Mouse (Mus musculus): ENCODE measurements around the gene Glb1.

Glb1 gene

GRCm38 (mm10) chr9:114471892-114472291 lies 71.0 kb downstream of the Glb1 start:
- in situ Hi-C loops (cut with MboI; ENCODE audit: unreplicated experiment in 2 of 2): no loop called here

- in situ Hi-C loops (cut with MboI; ENCODE audit: unreplicated experiment in 2 of 2): loop anchor here in 1 of 2 experiments (25.0 kb wide), 1 partner anchor 490 kb away; no protein-coding TSS in a partner anchor
These were observed 76.1 kb downstream of the Glb1 start for GRCm38 (mm10) chr9:114477019-114477418.

- in situ Hi-C loops (cut with MboI; ENCODE audit: unreplicated experiment in 2 of 2): loop anchor here in 1 of 2 experiments (25.0 kb wide), 1 partner anchor 494 kb away; no protein-coding TSS in a partner anchor
These were observed 80.1 kb downstream of the Glb1 start for GRCm38 (mm10) chr9:114480940-114481339.

- in situ Hi-C loops (cut with MboI; ENCODE audit: unreplicated experiment in 2 of 2): loop anchor here in 1 of 2 experiments (25.0 kb wide), 1 partner anchor 497 kb away; no protein-coding TSS in a partner anchor
These were observed 83.9 kb downstream of the Glb1 start for GRCm38 (mm10) chr9:114484771-114485170.

GRCm38 (mm10) chr9:114486808-114487207 lies 85.9 kb downstream of the Glb1 start:
- in situ Hi-C loops (cut with MboI; ENCODE audit: unreplicated experiment in 2 of 2): loop anchor here in 1 of 2 experiments (25.0 kb wide), 1 partner anchor 500 kb away; no protein-coding TSS in a partner anchor

- in situ Hi-C loops (cut with MboI; ENCODE audit: unreplicated experiment in 2 of 2): loop anchor here in 1 of 2 experiments (25.0 kb wide), 1 partner anchor 500 kb away; no protein-coding TSS in a partner anchor
These were observed 86.8 kb downstream of the Glb1 start for GRCm38 (mm10) chr9:114487481-114488258.

GRCm38 (mm10) chr9:114496469-114496868 lies 95.6 kb downstream of the Glb1 start:
- in situ Hi-C loops (cut with MboI; ENCODE audit: unreplicated experiment in 2 of 2): loop anchor here (5.0 to 25.0 kb wide), 3 partner anchors 172 to 509 kb away; no protein-coding TSS in a partner anchor

- in situ Hi-C loops (cut with MboI; ENCODE audit: unreplicated experiment in 2 of 2): loop anchor here (5.0 to 25.0 kb wide), 3 partner anchors 173 to 511 kb away; no protein-coding TSS in a partner anchor
These were observed 97.3 kb downstream of the Glb1 start for GRCm38 (mm10) chr9:114498218-114498617.

- in situ Hi-C loops (cut with MboI; ENCODE audit: unreplicated experiment in 2 of 2): loop anchor here (5.0 to 25.0 kb wide), 3 partner anchors 175 to 513 kb away; no protein-coding TSS in a partner anchor
These were observed 99.1 kb downstream of the Glb1 start for GRCm38 (mm10) chr9:114499783-114500515.

GRCm38 (mm10) chr9:114501111-114501510 lies 100.2 kb downstream of the Glb1 start:
- in situ Hi-C loops (cut with MboI; ENCODE audit: unreplicated experiment in 2 of 2): no loop called here

GRCm38 (mm10) chr9:114501913-114502312 lies 101.0 kb downstream of the Glb1 start:
- in situ Hi-C loops (cut with MboI; ENCODE audit: unreplicated experiment in 2 of 2): no loop called here

- in situ Hi-C loops (cut with MboI; ENCODE audit: unreplicated experiment in 2 of 2): no loop called here
These were observed 102.0 kb downstream of the Glb1 start for GRCm38 (mm10) chr9:114502711-114503427.

GRCm38 (mm10) chr9:114504816-114505215 lies 103.9 kb downstream of the Glb1 start, which contains the start of gene Ccr4:
Ccr4 (minus strand) TSS chr9:114504916.
- in situ Hi-C loops (cut with MboI; ENCODE audit: unreplicated experiment in 2 of 2): no loop called here

GRCm38 (mm10) chr9:114506564-114506963 lies 105.7 kb downstream of the Glb1 start:
- in situ Hi-C loops (cut with MboI; ENCODE audit: unreplicated experiment in 2 of 2): no loop called here

GRCm38 (mm10) chr9:114507421-114507820 lies 106.5 kb downstream of the Glb1 start:
- in situ Hi-C loops (cut with MboI; ENCODE audit: unreplicated experiment in 2 of 2): no loop called here

- in situ Hi-C loops (cut with MboI; ENCODE audit: unreplicated experiment in 2 of 2): no loop called here
These were observed 108.9 kb downstream of the Glb1 start for GRCm38 (mm10) chr9:114509785-114510184.

GRCm38 (mm10) chr9:114512831-114513230 lies 112.0 kb downstream of the Glb1 start:
- in situ Hi-C loops (cut with MboI; ENCODE audit: unreplicated experiment in 2 of 2): no loop called here

GRCm38 (mm10) chr9:114515364-114515763 lies 114.5 kb downstream of the Glb1 start, which contains the start of gene C130032M10Rik:
C130032M10Rik (plus strand) TSS chr9:114515697.
- in situ Hi-C loops (cut with MboI; ENCODE audit: unreplicated experiment in 2 of 2): no loop called here

GRCm38 (mm10) chr9:114517924-114518497 lies 117.1 kb downstream of the Glb1 start:
- in situ Hi-C loops (cut with MboI; ENCODE audit: unreplicated experiment in 2 of 2): no loop called here
